Mouse (Mus musculus): ENCODE data around the gene Dock9. TPM values are rescaled to one million over a fixed set of nuclear protein-coding genes. Genes with fewer than 3 reads are reported as not detected.

The Dock9 gene
- polyA plus RNA-seq, 1 experiment from 2014 or later, result 5.2 TPM

DNA sequence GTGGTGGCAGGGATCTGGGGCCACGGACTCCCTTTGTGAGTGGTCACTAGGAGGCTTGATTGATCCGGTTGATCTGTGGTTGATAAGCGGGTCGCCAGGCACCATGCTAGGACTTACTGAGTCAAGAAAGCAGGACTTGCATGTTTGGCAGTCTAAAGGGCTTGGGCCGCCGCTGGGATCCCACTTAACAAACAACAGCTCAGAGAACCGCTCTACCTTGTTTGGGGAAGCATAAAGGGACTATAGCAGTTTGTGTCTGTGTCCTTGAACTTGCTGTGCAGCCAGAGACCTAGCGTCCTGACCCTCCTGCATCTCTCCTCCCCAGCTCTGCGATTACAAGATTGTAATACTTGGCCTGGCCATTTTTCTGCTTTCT lies 292.2 kb downstream of the Dock9 start:
- Histone ChIP-seq H3K27me3 (peaks cover 39% of the 10 kb centered on the region), H3K4me2 (no peak overlapping the region), H3K9ac (no peak overlapping the region), H3K4me3 (no peak overlapping the region), H3K27ac (replicated peaks) (no peak overlapping the region), H3K9me3 (no peaks in the 10 kb centered on the region), H3K36me3 (no peaks in the 10 kb centered on the region), H3K4me1 (replicated peaks) (peaks cover 7% of the 10 kb centered on the region; the same call in 1 of the 2 replicates)
- ATAC-seq (ENCODE audit: low read depth), result no peak
- 33% methylated on average over 9 of the region's 9 CpGs for WGBS

DNA sequence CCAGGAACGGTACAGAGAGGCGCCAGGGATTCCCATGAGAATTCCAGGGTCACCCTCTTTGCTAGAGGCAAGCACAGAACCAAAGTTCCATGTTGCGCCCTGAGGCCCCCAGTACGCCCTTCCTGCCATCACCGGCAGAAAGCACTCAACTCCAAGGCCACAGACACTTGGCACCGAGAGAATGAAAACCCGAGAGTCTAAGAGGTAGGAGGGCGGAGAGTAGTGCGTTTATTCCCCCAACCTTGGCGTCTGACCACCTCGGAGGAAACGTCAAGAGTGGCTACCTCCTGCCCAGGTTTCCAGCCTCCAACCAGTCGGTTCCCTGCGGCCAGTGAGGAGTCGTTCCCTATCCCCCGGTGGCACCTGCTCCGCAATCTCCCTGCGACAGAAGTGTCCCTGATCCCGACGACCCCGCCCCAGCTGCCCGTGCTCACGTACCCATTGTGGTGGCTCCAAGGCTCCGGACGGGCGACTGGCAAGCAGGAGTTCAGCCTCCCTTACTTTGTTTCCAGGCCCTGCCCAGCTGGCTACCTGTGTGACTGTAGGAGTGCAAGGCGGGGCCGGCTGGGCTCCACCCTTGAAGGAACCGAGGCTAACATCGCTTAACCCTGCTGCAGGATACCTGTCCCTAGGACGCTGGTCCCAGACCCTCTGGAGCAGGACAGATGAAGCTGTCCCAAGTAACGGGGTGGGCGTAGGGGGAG lies 292.7 kb downstream of the Dock9 start, which contains the start of gene Slc15a1:
Slc15a1 (minus strand) TSS at position 472 of the 704 bp plus-strand sequence.
- H3K9me3 ChIP-seq, result no peaks in the 10 kb centered on the region
- H3K36me3 ChIP-seq, result no peaks in the 10 kb centered on the region
- WGBS, result 11% methylated on average over 33 of the region's 33 CpGs
- H3K4me1 ChIP-seq (replicated peaks), result peaks cover 7% of the 10 kb centered on the region; the same call in 1 of the 2 replicates
- H3K27ac ChIP-seq (replicated peaks), result no peak within 1 kb of the TSS
- peaks cover 39% of the 10 kb centered on the region for H3K27me3 ChIP-seq
- H3K4me2 ChIP-seq, result peak within 1 kb of the TSS; percentile 33
- 0 out of 2 replicates have a peak within 1 kb of the TSS, but pooled peaks have one; percentile 4 for H3K4me3 ChIP-seq
- H3K9ac ChIP-seq, result no peak within 1 kb of the TSS
- no peak for ATAC-seq (ENCODE audit: low read depth)

DNA sequence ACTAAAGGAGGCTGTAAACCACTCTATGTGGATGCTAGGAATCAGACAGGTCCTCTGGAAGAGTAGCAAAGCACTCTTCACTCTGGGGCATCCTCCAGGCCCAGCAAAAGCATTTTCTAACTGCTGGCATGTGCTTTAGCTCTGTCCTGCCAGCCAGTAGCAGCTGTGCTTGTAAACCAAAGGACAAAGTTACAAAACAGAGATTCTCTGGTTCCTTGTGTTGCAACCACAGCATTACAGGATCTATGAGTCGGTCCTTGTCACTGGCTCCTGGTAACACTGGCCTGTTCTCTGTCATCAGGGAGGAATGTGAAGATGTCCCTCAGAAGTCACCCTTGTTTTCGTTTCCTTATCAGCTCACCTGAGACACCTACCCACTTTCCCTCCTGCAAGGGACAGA lies 297.1 kb downstream of the Dock9 start:
- H3K27ac ChIP-seq (replicated peaks), result no peak overlapping the region
- H3K9me3 ChIP-seq, result no peaks in the 10 kb centered on the region
- WGBS, result 89% methylated on average over 2 of the region's 2 CpGs

DNA sequence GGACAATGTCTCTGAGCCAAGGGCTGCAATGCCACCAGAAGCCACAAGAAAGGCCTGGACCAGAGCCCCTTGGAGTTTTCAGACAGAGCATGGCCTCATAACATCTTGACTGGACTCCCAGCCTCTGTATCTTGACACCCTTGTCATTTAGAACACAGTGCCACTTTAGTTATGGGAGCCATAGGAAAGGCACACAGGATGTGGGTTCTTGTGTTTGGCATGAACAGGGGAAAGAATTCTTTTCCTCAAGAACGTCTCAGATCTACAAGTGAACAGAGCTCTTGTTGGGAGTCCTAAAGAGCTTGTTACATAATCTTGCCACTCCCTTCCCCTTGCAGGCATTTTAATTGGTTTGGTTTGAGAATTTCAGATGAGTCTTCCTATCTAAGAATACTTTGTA lies 297.9 kb downstream of the Dock9 start:
- H3K4me2 ChIP-seq, result no peak overlapping the region
- H3K4me1 ChIP-seq (replicated peaks), result peaks cover 2% of the 10 kb centered on the region; the same call in 1 of the 2 replicates
- no peak for ATAC-seq (ENCODE audit: low read depth)
- no peaks in the 10 kb centered on the region for H3K36me3 ChIP-seq
- H3K9me3 ChIP-seq, result no peaks in the 10 kb centered on the region
- no peak overlapping the region for H3K27ac ChIP-seq (replicated peaks)
- no peak overlapping the region for H3K9ac ChIP-seq
- 74% methylated on average over 1 of the region's 1 CpGs for WGBS
- no peak overlapping the region for H3K4me3 ChIP-seq
- peaks cover 14% of the 10 kb centered on the region for H3K27me3 ChIP-seq

More for the DNA sequence above, 297.1 kb downstream of the Dock9 start:
- H3K4me1 ChIP-seq (replicated peaks), result peaks cover 7% of the 10 kb centered on the region; the same call in 1 of the 2 replicates
- H3K36me3 ChIP-seq, result no peaks in the 10 kb centered on the region
- no peak overlapping the region for H3K9ac ChIP-seq
- no peak overlapping the region for H3K4me2 ChIP-seq
- peaks cover 22% of the 10 kb centered on the region for H3K27me3 ChIP-seq
- no peak overlapping the region for H3K4me3 ChIP-seq
- ATAC-seq (ENCODE audit: low read depth), result no peak

DNA sequence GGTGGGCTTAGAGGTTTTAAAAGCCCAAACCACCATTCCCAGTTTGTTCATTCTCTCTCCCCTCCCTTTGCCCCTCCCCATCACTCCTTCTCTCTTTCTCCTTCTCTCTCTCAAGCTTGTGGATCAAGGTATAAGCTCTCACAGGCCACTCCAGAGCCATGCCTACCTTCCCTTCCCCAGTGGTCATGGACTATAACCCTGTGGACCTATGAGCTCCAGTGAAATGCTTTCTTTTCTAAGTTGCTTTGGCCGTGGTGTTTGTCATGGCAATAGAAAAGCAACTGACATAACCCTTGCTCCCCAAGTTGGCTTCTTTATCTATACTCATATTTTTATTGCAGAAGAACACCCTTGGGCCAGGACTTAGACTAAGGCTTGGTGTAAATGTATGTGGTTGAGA lies 299.8 kb downstream of the Dock9 start:
- Histone ChIP-seq H3K9ac (no peak overlapping the region), H3K4me1 (replicated peaks) (0 out of 2 replicates have a peak, but pooled peaks cover under 1% of the 10 kb centered on the region), H3K4me2 (no peak overlapping the region), H3K9me3 (no peaks in the 10 kb centered on the region), H3K27ac (replicated peaks) (no peak overlapping the region), H3K27me3 (no peaks in the 10 kb centered on the region), H3K4me3 (no peak overlapping the region), H3K36me3 (no peaks in the 10 kb centered on the region)
- no peak for ATAC-seq (ENCODE audit: low read depth)
- 81% methylated on average over 1 of the region's 1 CpGs for WGBS

DNA sequence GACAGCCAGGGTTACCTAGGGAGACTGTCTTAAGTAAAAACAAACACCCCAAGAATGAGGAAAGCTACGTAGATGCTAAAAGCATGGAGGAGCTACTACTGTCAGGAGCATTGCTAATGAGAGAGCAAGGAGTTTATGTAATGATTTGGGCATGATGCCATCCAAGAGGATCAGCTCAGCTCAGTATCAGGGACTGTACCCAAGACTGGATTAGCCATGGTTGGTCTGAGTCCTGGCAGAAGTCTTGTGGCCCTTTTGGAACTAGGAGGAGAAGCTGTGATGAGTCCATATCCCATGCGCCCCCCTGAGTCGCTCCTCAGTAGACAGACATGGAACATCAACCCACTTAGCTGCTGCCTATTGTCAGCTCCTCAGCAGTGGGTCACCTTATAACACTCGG lies 301.9 kb downstream of the Dock9 start:
- H3K4me1 ChIP-seq (replicated peaks), result peaks cover 8% of the 10 kb centered on the region
- H3K4me2 ChIP-seq, result no peak overlapping the region
- H3K9me3 ChIP-seq, result no peaks in the 10 kb centered on the region
- WGBS, result 84% methylated on average over 4 of the region's 4 CpGs
- H3K36me3 ChIP-seq, result no peaks in the 10 kb centered on the region
- ATAC-seq (ENCODE audit: low read depth), result no peak
- H3K27ac ChIP-seq (replicated peaks), result no peak overlapping the region
- no peak overlapping the region for H3K4me3 ChIP-seq
- H3K9ac ChIP-seq, result no peak overlapping the region
- no peaks in the 10 kb centered on the region for H3K27me3 ChIP-seq

DNA sequence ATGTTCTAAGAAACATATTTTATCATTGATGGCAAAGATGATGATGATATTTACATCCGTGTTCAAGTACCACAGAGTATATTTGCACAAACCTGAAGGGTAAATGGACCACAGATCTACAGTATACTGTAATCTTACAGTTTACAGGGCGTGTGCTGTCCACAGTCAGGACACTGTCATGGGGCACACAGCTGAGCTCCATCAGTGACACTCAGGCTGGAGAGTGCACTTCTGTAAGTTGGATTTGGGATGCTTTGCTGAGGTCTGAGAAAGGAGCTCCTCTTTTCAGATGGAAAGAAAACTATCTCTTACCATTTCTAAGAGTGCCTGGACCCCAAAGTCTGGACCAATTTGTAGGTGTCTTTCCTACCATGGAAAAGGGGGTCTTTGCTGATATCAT lies 302.5 kb downstream of the Dock9 start:
- 90% methylated on average over 2 of the region's 2 CpGs for WGBS
- ATAC-seq (ENCODE audit: low read depth), result no peak
- Histone ChIP-seq H3K4me1 (replicated peaks) (peaks cover 8% of the 10 kb centered on the region), H3K27me3 (no peaks in the 10 kb centered on the region), H3K9ac (no peak overlapping the region), H3K9me3 (no peaks in the 10 kb centered on the region), H3K4me2 (no peak overlapping the region), H3K4me3 (no peak overlapping the region), H3K27ac (replicated peaks) (no peak overlapping the region), H3K36me3 (no peaks in the 10 kb centered on the region)

DNA sequence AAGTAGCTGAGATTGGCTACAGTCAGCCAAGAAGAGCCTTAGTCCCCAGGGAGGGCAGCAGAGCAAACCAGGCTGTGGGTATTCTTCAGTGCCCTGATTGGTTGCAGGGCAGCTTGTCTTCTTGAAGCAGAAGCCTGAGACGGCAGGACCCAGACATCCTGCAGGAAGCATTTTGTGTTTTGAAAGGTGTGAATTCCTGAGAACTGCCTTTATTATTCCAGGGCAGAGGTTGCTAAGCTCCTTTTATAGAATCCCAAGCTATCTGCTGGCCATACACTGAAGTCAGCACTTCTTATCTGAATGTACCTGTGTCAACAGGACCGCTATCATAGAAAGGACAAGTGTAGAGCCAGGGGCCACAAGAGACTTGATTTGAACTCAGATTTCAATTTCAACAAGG lies 303.4 kb downstream of the Dock9 start:
- no peak for ATAC-seq (ENCODE audit: low read depth)
- Histone ChIP-seq H3K27me3 (no peaks in the 10 kb centered on the region), H3K4me2 (no peak overlapping the region), H3K36me3 (no peaks in the 10 kb centered on the region), H3K9me3 (no peaks in the 10 kb centered on the region), H3K4me1 (replicated peaks) (peaks cover 8% of the 10 kb centered on the region), H3K9ac (no peak overlapping the region), H3K27ac (replicated peaks) (no peak overlapping the region), H3K4me3 (no peak overlapping the region)
- WGBS, result 70% methylated on average over 2 of the region's 2 CpGs

DNA sequence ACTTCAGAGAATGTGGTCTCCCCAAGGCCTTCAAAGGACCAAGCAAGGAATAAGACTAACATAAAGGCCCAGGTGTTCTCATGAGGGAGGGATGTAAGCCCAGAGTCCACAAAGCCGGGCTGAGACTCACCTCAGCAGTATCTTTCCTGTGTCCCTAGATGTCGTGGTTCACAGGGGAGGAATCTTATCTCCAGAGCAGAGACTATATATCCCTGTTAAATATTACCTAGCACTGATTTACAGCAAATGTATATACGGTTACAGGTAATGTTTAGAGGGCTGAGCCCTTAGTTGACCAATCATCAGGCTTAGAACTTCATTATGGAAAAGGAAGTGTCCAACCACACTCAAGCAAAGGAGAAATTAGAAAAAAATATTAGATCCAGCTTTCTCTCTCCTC lies 303.9 kb downstream of the Dock9 start:
- Histone ChIP-seq H3K27ac (replicated peaks) (no peak overlapping the region), H3K27me3 (no peaks in the 10 kb centered on the region), H3K4me3 (no peak overlapping the region), H3K4me1 (replicated peaks) (peaks cover 8% of the 10 kb centered on the region), H3K9me3 (no peaks in the 10 kb centered on the region), H3K9ac (no peak overlapping the region), H3K36me3 (no peaks in the 10 kb centered on the region), H3K4me2 (no peak overlapping the region)
- ATAC-seq (ENCODE audit: low read depth), result no peak
- WGBS, result 72% methylated on average over 3 of the region's 3 CpGs

DNA sequence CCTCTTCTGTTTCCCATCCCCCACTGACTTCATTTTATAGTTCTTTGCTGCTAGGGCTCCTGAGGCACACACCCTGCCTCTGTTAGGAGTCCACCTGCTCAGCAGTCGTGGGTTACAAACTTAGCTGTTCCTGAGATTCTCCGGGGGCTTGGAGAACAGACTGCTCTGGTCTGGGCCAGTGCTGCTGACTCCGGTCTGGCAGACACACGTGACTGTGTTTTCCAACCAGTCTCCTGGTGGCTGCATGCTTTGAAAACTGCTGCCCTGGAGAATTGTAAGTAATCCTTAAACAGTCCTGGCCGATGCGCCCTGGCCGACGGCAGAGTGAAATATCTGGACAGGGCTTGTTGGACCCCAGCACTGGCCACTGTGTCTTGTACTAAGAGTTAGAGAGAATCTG lies 305.3 kb downstream of the Dock9 start:
- WGBS, result 73% methylated on average over 8 of the region's 8 CpGs
- H3K27me3 ChIP-seq, result no peaks in the 10 kb centered on the region
- H3K4me1 ChIP-seq (replicated peaks), result peaks cover 8% of the 10 kb centered on the region
- H3K27ac ChIP-seq (replicated peaks), result no peak overlapping the region
- H3K4me2 ChIP-seq, result no peak overlapping the region
- ATAC-seq (ENCODE audit: low read depth), result no peak
- no peak overlapping the region for H3K4me3 ChIP-seq
- no peaks in the 10 kb centered on the region for H3K9me3 ChIP-seq
- H3K9ac ChIP-seq, result no peak overlapping the region
- no peaks in the 10 kb centered on the region for H3K36me3 ChIP-seq

Other genes starting within 250 kb of the Dock9 start
- 54.6 and 59.3 TPM in 2 replicates for gene Ubac2, start 80.8 kb upstream of the Dock9 start, polyA plus RNA-seq (2015; fragmentation: Nextera tagmentation; extraction: Ambion mirVana)
- 0.17 TPM in 1 of 2 replicates, not detected in the other for gene Gpr18, start 117.9 kb upstream of the Dock9 start, polyA plus RNA-seq (2015; fragmentation: Nextera tagmentation; extraction: Ambion mirVana)
- 1.5 and 1.6 TPM in 2 replicates for gene Gpr183, start 167.4 kb upstream of the Dock9 start, polyA plus RNA-seq (2015; fragmentation: Nextera tagmentation; extraction: Ambion mirVana)
- gene Timm8a2, start 236.8 kb upstream of the Dock9 start, polyA plus RNA-seq (2015; fragmentation: Nextera tagmentation; extraction: Ambion mirVana), result not detected in 2 replicates

All from neural tube, embryonic 13.5 days (tissue).